Mouse (Mus musculus): Measurements from ENCODE around the gene Srsf12.

Gene Srsf12

GRCm38 (mm10) chr4:33248915-33249314 is 40.1 kb downstream of the Srsf12 start:
- in situ Hi-C loops (cut with MboI, MseI), result no loop called here

GRCm38 (mm10) chr4:33249716-33250230 is 41.0 kb downstream of the Srsf12 start:
- in situ Hi-C loops (cut with MboI, MseI), result loop anchor here (5.0 kb wide), 1 partner anchor 58 kb away; no protein-coding TSS in a partner anchor

- in situ Hi-C loops (cut with MboI, MseI), result loop anchor here (5.0 kb wide), 1 partner anchor 56 kb away; no protein-coding TSS in a partner anchor
These were observed 42.1 kb downstream of the Srsf12 start for GRCm38 (mm10) chr4:33250867-33251266.

- in situ Hi-C loops (cut with MboI, MseI), result loop anchor here (5.0 kb wide), 1 partner anchor 53 kb away; no protein-coding TSS in a partner anchor
These were observed 45.9 kb downstream of the Srsf12 start for GRCm38 (mm10) chr4:33254706-33255105.

- in situ Hi-C loops (cut with MboI, MseI), result no loop called here
These were observed 48.6 kb downstream of the Srsf12 start for GRCm38 (mm10) chr4:33257263-33257964.

GRCm38 (mm10) chr4:33260311-33260710 is 51.5 kb downstream of the Srsf12 start:
- in situ Hi-C loops (cut with MboI, MseI), result no loop called here

GRCm38 (mm10) chr4:33261311-33261753 is 52.5 kb downstream of the Srsf12 start:
- in situ Hi-C loops (cut with MboI, MseI), result no loop called here

GRCm38 (mm10) chr4:33262897-33263296 is 54.1 kb downstream of the Srsf12 start:
- in situ Hi-C loops (cut with MboI, MseI), result no loop called here

GRCm38 (mm10) chr4:33264979-33265726 is 56.4 kb downstream of the Srsf12 start:
- in situ Hi-C loops (cut with MboI, MseI), result no loop called here

- in situ Hi-C loops (cut with MboI, MseI), result no loop called here
These were observed 61.9 kb downstream of the Srsf12 start for GRCm38 (mm10) chr4:33270386-33271314.

GRCm38 (mm10) chr4:33273437-33273836 is 64.6 kb downstream of the Srsf12 start:
- in situ Hi-C loops (cut with MboI, MseI), result no loop called here

GRCm38 (mm10) chr4:33281891-33282685 is 73.3 kb downstream of the Srsf12 start:
- in situ Hi-C loops (cut with MboI, MseI), result loop anchor here (10.0 kb wide), 1 partner anchor 137 kb away; no protein-coding TSS in a partner anchor

Measured in T-helper 1 cell (primary cell).